Mouse (Mus musculus) gastrocnemius, adult 18-20 months (tissue): ENCODE measurements around the gene H2al1a. TPM values are rescaled to one million over a fixed set of nuclear protein-coding genes. Genes with fewer than 3 reads are reported as not detected.
A peak's percentile ranks its signal among the peaks of the same experiment; 100 is the strongest.
"Not testable (repeated sequence)": the region's sequence is repeated elsewhere in the genome, so short reads cannot be mapped to it uniquely, and the experiment has no call there.

Source experiments
- DNase-seq: peaks from one replicate; pipeline ENCODE4 v3.0.0; 2021; ENCODE audit warnings: low spot score
- long read RNA-seq, 2 experiments: library from polyadenylated mRNA; stranded (forward); transcript quantifications; one replicate each; pipeline ENCODE4 v2.0.0; 2021
- total RNA-seq, 2 experiments: library from RNA; stranded (reverse); gene quantifications; 2 replicates each; pipeline ENCODE4 v1.2.3; 2021

H2al1a gene
- total RNA-seq: not detected
- long read RNA-seq, experiment 1: 0 reads
- long read RNA-seq, experiment 2: 0 reads

DNA sequence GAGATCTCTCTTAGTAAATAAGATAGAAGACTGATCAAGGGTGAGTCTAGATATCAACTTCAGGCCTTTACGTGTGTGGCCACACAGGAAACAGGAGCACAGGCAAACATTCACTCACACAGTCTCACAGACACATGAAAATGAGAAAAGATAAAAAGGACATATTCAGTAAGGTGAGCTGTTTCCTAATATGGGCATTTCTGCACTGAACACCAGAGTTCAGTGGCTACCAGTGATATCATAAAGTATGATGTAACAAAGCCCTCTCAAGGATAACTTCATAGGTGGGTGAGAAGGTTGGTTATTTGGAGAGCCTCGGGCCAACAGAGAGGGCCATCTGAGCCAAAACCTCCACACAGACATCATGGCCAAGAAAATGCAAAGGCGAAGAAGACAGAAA is at the start of gene H2al1a:
Gene H2al1a (plus strand): TSS at position 301 of the 400 bp plus-strand sequence.
- DNase-seq: not testable (repeated sequence)

DNA sequence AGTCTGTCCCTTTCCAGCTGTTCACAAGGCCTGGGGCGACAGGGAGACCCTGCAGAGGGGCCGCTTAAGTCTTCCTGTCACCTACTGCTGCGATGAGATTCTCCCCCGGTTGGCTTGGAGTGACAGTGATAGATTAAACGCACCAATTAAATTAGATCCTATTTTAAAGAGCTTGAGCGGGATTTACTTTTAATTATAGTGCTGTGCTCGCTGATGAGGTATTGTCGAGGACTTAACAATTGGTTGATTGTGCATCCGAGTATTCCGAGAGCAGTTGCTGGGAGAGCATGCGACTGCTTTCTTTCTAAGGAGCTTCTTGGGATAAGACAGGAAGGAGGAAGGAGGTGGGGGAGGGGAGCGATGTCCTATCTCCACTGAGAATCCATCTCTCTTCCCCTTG is 48.9 kb upstream of the H2al1a start:
- no peak for DNase-seq

DNA sequence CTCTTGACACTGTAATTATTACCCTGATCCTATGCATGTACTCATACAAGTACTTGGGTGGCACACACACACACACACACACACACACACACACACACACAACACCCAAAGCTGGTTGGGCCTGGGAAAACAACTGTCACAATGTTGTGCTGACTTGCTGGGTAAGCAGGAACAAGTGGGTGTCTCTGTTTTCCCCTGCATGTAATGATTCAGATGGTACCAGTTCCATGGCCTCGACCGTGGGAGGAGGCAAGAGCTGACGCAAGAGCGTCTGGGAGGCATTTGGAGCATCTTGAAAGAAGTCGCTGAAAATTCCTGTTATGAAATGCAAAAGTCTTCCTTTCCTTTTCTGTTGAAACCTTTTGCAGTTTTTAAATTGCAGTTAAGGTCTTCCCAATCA is 45.0 kb upstream of the H2al1a start:
- DNase-seq: no peak

DNA sequence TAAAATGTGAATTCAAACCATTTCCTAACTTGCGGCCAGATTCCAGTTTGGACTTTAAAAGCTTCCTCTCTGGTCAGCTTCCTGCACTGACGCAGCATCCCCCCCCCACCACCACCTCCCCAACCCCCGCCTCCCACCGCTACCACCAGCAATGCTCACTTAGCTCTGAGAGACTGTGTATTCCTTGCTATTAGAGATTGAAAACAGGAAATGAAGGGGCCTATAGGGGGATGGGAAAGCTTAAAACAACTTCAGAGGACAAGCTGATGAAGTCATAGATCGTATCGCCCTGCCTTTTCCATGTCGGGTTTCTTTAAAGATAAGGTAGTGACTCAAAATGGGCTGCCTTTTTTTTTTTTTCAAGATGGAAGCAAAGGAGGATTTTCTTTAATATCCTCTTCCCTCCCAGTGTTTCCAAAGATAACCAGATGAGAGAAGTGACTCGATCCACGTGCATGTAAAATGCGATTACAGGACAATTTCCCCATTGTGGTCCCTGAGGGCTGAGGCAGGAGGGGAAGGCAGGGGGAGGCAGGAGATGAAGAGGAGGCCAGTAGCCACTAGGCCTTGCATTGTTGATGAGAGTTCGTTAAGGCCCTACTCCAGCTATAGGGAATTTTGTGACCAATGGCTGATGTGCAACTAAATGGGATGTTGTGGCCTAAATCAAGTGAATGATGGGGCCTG is 44.4 kb upstream of the H2al1a start:
- DNase-seq: no peak

DNA sequence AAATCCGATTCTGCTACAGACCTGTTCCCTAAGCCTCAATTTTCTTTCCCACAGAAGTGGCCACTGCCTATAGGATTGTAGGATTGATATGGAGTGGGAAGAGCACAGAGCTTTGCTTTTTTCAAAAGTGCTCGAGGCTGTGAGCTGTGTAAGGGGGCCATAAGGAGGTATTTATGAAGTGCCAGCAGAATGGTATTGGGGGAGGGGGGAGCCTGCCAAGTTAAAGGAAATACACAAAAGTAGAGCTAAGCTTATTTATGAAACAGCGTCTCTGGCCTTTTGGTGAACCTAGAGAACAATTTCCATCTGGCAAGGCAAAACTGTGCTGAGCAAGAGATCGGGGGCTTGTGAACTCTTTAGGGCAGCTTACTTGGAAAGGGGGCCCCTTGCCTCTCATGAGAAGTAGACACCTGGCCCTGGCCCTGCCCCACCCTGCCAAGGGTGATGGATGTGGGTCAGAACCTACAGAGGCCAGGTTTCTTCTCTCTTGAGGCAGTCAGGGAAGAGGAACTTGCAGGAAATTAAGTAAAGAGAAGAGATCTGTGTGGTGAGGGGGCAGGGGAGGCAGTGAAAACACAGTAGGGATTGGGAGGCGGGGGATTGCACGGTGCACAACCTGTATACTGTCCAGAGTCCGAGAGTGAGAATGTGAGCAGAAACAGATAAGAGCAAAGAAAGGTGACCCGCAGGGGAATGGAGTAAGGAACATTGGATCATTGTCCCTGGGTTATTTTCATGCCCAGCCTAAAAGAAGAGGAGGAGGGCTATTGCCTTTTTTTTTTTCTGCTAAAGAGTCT is 43.3 kb upstream of the H2al1a start:
- no peak for DNase-seq

DNA sequence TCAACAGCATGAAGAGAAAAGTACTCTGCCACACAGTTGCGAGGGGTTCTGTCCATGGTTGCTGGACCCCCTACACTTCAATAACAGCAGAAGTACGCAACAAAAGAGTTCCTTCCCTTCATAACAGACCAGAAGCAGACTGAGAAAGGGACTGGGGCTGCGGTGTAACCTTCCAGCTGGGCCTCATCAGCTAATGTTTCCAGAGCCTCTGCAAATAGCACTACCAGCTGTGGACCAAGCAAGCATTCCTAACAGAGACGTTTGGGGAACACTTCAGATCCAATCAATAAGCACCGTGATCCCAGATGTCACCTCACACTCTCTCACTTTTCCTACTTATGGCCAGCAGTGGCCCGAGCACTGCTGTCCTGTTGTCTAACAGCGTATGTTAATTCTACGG is 34.1 kb upstream of the H2al1a start:
- no peak for DNase-seq

DNA sequence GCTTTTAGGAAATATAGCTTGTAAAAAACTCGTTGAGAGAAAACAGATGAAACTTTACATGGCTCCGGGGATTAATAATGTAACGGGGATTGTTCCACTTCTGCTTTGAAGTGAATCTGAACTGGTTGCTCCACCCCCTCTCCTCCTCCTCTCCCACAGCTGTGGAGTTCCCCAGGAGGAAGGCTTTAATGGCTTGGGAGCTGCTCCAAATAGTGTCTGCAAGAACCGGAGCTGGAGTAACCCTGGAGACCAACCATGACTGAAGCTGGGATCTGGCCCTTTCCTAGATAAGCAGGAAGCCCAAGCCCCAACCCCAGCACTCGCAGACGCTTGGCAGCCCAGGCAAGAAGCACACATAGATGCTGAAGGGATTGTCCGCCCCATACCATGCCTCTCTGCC is 31.3 kb upstream of the H2al1a start:
- DNase-seq: peak; percentile 33

DNA sequence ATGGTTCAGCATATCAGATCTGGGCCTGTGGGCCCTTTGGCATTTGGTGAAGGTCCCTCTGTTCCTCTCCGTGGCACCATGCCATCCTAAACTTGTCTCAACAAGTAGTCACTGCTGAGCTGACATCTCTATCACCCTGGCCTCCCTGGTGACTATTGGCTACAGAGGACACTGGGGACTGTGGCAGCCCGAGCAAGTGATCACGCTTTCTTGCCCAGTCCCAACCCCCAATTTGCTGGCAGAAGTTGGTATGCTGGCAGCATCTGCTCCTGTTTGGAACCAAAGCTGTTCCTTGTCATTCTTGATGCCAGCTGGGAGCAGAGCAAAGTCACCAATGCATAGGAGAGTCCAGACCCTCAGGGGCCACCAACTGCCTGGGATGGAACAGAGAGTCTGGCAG is 30.0 kb upstream of the H2al1a start:
- no peak for DNase-seq

DNA sequence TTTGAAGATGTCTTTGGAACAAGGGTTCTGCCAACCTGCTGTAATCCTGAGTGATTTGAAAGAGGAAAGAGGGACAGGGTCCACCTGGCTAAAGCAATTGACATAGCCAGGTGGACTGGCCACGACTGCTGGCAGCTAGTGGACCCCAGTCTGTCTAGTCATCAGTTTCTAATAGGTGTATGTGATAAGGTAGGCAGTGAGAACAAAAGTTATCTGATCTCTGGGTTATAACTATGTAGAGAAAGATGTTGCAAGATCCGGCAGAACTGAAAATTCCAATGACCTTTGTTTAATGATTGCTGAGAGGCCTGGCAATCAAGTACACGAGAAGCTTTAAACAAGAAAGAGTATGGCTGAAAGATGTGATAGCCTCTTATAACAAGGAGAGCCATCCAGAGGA is 25.9 kb upstream of the H2al1a start:
- DNase-seq: no peak

DNA sequence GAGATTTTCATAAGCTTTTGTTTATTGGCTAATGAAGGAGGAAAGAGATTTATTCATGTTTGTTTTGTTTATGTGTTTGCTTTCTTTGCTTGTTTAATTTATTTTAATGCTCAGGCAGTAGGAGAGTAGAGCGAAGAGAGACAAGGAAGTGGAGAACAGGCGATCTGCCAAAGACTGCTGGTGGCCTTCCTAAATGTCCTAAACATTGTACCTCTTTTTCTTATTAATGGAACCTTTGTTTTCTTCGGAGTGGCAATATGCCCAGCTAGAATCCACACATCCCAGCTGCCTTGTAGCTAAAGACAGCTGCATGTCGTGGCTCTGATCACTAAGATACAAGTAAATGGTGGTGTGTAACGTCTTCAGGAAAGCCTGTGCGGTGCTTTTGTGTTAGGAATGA is 22.0 kb upstream of the H2al1a start:
- no peak for DNase-seq

DNA sequence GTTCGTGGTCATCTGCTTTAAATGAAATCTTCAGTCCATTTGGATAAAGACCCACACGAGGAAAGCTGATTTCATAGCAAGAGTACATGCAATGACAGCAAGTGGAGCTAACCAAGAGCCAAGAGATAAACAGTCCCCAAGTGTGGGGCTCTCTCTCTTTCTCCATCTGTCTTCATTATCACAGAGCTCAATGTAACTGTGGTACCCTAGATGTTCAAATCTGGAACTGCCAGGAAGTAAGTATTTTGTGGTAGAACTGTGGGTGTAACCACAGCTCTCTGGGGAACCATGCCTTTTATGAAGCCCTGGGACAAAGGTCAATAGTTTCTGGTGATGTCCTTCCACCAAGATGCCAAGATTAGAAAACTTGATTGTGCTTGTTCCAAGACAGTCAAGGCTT is 18.3 kb upstream of the H2al1a start:
- DNase-seq: no peak

DNA sequence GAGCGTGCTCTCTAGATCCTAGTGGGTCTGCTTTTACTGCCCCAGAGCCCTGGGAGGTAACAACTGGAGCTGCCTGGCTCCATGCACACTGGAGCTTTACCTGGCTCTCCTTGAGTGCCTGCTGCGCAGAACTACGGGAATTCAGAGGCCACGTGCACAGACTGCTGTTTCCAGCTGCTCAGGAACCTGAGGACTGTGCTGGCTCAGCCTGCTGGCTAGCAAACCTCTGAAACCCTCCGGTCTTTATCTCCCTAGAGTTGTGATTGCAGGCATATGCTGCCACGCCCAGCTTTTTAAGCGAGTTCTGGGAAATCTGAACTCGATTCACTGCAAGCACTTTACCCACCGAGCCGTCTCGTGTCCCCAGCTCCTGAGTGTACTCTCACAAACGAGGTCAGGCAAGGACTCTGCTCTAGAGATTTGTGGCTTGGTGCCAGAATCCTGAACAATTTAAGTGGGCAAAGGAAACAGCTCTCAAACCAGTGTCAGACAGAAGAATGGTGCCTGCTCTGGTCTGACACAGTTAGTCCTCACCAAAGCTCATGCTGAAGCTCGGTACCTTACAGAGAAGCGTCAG is 10.7 kb upstream of the H2al1a start:
- DNase-seq: peak; percentile 0

DNA sequence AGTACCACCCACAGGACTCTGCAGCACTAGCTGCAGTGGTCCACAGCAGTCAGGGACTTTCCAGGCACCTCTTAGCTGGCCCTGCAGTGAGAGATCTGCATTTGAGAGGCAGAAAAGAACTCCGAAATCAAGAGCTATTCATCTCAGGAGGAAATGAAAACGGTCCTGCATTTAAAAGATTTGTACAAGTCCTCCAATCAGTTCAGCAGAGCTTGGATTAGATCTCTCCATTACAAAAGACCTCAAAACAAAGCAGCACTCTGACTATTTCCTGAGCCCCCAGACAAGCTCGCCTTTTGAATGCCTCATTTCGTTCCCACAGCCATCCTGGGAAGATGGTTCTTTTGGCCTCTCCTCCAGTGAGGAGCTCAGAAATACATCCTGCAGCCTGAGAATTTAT is 9.8 kb upstream of the H2al1a start:
- no peak for DNase-seq

DNA sequence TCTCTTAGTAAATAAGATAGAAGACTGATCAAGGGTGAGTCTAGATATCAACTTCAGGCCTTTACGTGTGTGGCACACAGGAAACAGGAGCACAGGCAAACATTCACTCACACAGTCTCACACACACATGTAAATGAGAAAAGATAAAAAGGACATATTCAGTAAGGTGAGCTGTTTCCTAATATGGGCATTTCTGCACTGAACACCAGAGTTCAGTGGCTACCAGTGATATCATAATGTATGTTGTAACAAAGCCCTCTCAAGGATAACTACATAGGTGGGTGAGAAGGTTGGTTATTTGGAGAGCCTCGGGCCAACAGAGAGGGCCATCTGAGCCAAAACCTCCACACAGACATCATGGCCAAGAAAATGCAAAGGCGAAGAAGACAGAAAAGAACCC is 3.1 kb downstream of the H2al1a start, which contains the start of gene H2al1b:
Gene H2al1b (plus strand): TSS at position 301 of the 400 bp plus-strand sequence.
- DNase-seq: not testable (repeated sequence)

DNA sequence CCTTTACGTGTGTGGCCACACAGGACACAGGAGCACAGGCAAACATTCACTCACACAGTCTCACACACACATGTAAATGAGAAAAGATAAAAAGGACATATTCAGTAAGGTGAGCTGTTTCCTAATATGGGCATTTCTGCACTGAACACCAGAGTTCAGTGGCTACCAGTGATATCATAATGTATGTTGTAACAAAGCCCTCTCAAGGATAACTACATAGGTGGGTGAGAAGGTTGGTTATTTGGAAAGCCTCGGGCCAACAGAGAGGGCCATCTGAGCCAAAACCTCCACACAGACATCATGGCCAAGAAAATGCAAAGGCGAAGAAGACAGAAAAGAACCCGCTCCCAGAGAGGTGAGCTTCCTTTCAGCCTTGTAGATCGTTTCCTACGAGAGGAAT is 6.3 kb downstream of the H2al1a start, which contains the start of gene H2al1c:
Gene H2al1c (plus strand): TSS at position 301 of the 400 bp plus-strand sequence.
- not testable (repeated sequence) for DNase-seq

DNA sequence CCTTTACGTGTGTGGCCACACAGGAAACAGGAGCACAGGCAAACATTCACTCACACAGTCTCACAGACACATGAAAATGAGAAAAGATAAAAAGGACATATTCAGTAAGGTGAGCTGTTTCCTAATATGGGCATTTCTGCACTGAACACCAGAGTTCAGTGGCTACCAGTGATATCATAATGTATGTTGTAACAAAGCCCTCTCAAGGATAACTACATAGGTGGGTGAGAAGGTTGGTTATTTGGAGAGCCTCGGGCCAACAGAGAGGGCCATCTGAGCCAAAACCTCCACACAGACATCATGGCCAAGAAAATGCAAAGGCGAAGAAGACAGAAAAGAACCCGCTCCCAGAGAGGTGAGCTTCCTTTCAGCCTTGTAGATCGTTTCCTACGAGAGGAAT is 9.5 kb downstream of the H2al1a start, which contains the start of gene H2al1d:
Gene H2al1d (plus strand): TSS at position 301 of the 400 bp plus-strand sequence.
- DNase-seq: not testable (repeated sequence)

DNA sequence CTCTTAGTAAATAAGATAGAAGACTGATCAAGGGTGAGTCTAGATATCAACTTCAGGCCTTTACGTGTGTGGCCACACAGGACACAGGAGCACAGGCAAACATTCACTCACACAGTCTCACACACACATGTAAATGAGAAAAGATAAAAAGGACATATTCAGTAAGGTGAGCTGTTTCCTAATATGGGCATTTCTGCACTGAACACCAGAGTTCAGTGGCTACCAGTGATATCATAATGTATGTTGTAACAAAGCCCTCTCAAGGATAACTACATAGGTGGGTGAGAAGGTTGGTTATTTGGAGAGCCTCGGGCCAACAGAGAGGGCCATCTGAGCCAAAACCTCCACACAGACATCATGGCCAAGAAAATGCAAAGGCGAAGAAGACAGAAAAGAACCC is 12.6 kb downstream of the H2al1a start, which contains the start of gene H2al1e:
Gene H2al1e (plus strand): TSS at position 301 of the 400 bp plus-strand sequence.
- DNase-seq: not testable (repeated sequence)

DNA sequence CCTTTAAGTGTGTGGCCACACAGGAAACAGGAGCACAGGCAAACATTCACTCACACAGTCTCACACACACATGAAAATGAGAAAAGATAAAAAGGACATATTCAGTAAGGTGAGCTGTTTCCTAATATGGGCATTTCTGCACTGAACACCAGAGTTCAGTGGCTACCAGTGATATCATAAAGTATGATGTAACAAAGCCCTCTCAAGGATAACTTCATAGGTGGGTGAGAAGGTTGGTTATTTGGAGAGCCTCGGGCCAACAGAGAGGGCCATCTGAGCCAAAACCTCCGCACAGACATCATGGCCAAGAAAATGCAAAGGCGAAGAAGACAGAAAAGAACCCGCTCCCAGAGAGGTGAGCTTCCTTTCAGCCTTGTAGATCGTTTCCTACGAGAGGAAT is 15.8 kb downstream of the H2al1a start, which contains the start of gene H2al1f:
Gene H2al1f (plus strand): TSS at position 301 of the 400 bp plus-strand sequence.
- not testable (repeated sequence) for DNase-seq

DNA sequence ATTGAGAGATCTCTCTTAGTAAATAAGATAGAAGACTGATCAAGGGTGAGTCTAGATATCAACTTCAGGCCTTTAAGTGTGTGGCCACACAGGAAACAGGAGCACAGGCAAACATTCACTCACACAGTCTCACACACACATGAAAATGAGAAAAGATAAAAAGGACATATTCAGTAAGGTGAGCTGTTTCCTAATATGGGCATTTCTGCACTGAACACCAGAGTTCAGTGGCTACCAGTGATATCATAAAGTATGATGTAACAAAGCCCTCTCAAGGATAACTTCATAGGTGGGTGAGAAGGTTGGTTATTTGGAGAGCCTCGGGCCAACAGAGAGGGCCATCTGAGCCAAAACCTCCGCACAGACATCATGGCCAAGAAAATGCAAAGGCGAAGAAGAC is 18.9 kb downstream of the H2al1a start, which contains the start of gene H2al1g:
Gene H2al1g (plus strand): TSS at position 301 of the 400 bp plus-strand sequence.
- DNase-seq: not testable (repeated sequence)

DNA sequence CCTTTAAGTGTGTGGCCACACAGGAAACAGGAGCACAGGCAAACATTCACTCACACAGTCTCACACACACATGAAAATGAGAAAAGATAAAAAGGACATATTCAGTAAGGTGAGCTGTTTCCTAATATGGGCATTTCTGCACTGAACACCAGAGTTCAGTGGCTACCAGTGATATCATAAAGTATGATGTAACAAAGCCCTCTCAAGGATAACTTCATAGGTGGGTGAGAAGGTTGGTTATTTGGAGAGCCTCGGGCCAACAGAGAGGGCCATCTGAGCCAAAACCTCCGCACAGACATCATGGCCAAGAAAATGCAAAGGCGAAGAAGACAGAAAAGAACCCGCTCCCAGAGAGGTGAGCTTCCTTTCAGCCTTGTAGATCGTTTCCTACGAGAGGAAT is 22.1 kb downstream of the H2al1a start, which contains the start of gene H2al1h:
Gene H2al1h (plus strand): TSS at position 301 of the 400 bp plus-strand sequence.
- DNase-seq: not testable (repeated sequence)

DNA sequence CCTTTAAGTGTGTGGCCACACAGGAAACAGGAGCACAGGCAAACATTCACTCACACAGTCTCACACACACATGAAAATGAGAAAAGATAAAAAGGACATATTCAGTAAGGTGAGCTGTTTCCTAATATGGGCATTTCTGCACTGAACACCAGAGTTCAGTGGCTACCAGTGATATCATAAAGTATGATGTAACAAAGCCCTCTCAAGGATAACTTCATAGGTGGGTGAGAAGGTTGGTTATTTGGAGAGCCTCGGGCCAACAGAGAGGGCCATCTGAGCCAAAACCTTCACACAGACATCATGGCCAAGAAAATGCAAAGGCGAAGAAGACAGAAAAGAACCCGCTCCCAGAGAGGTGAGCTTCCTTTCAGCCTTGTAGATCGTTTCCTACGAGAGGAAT is 25.3 kb downstream of the H2al1a start, which contains the start of gene H2al1i:
Gene H2al1i (plus strand): TSS at position 301 of the 400 bp plus-strand sequence.
- not testable (repeated sequence) for DNase-seq

DNA sequence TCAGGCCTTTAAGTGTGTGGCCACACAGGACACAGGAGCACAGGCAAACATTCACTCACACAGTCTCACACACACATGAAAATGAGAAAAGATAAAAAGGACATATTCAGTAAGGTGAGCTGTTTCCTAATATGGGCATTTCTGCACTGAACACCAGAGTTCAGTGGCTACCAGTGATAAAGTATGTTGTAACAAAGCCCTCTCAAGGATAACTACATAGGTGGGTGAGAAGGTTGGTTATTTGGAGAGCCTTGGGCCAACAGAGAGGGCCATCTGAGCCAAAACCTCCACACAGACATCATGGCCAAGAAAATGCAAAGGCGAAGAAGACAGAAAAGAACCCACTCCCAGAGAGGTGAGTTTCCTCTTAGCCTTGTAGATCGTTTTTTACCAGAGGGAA is 28.5 kb downstream of the H2al1a start, which contains the start of gene H2al1j:
Gene H2al1j (plus strand): TSS at position 301 of the 400 bp plus-strand sequence.
- not testable (repeated sequence) for DNase-seq
